In the genomic region with DNA sequence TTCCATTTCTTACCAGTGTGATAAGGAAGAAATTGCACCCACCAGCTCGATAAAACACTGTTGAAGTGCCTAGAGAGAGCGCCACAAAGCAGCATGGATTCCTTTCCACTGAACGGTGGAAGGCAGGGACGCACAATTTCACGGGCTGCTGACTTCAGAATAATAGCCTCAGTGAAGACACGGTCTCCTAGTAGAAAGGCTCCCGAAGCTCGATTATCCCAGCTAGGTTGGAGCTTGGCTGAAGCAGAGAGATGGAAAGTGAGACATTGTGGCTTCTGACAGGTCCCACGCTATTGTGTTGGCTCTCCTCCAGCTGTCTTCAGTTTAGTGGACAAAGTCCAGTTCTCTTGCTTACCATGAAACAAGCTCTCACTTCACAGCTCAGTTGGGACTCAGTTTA, we compare ENCODE assay signal across 9 mouse cellular contexts.
DNase-seq lines count a peak whose midpoint lies in the region; ATAC-seq and TF ChIP-seq lines count a peak whose summit lies in the region.
"Had no signal": no experiment of that assay in that cellular context is flagged by ENCODE, and none has a peak within 500 bp of the region (broad histone marks: within the 10 kb centered on the region; RNA-seq: fewer than 3 reads in every experiment).

No protein-coding gene starts in this region.

- peak; percentile 1 for DNase-seq in adrenal gland, postnatal 25 days
- no peak for DNase-seq in adrenal gland, adult (ENCODE audit: inconsistent age in 2 of 2, low spot score in 1 of 2)
- peak; percentile 80 for DNase-seq in Muller cell, postnatal 12 days (ENCODE audit: inconsistent ontology term)
- no peak for DNase-seq in thymus, postnatal 4 days
- no peak for DNase-seq in right cerebral cortex, postnatal 36 days (ENCODE audit: low spot score in 2 of 2)
- no peak for DNase-seq in thymus, adult 2 months

- H3K27me3 ChIP-seq in hindbrain, embryonic 12.5 days: no peaks in the 10 kb centered on the region
- H3K27me3 ChIP-seq in liver, embryonic 15.5 days: no peaks in the 10 kb centered on the region
- no peaks in the 10 kb centered on the region for H3K27me3 ChIP-seq in thymus, adult 2 months (ENCODE audit: control insufficient read depth, insufficient read depth, low read length)
- H3K27me3 ChIP-seq: lung, embryonic 15.5 days had no signal

- H3K4me3 ChIP-seq in hindbrain, embryonic 12.5 days: no peak overlapping the region
- H3K4me3 ChIP-seq in liver, embryonic 15.5 days (replicated peaks): no peak overlapping the region
- H3K4me3 ChIP-seq in thymus, adult 2 months (ENCODE audit: control insufficient read depth, insufficient read depth, low read length): no peak overlapping the region
- H3K4me3 ChIP-seq: lung, embryonic 15.5 days had no signal

- ATAC-seq in hindbrain, embryonic 12.5 days (ENCODE audit: low FRiP score): peak; percentile 88
- no peak for ATAC-seq in liver, embryonic 15.5 days (ENCODE audit: insufficient read depth)

- peak overlapping the region; percentile 41; the same call in 1 of the 2 replicates for H3K27ac ChIP-seq in hindbrain, embryonic 12.5 days
- peak overlapping the region; percentile 51; the same call in 1 of the 2 replicates for H3K27ac ChIP-seq in liver, embryonic 15.5 days (replicated peaks)
- H3K27ac ChIP-seq in thymus, adult 2 months (ENCODE audit: control insufficient read depth, insufficient read depth, low read length): no peak overlapping the region
- H3K27ac ChIP-seq: lung, embryonic 15.5 days had no signal

- peaks cover 5% of the 10 kb centered on the region; the same call in 1 of the 2 replicates for H3K4me1 ChIP-seq in hindbrain, embryonic 12.5 days
- no peaks in the 10 kb centered on the region for H3K4me1 ChIP-seq in liver, embryonic 15.5 days (replicated peaks)
- no peaks in the 10 kb centered on the region for H3K4me1 ChIP-seq in thymus, adult 2 months (replicated peaks; ENCODE audit: control insufficient read depth, insufficient read depth, low read length)

- no peaks in the 10 kb centered on the region for H3K9me3 ChIP-seq in hindbrain, embryonic 12.5 days (replicated peaks)
- H3K9me3 ChIP-seq in liver, embryonic 15.5 days (replicated peaks): no peaks in the 10 kb centered on the region
- H3K9me3 ChIP-seq: lung, embryonic 15.5 days had no signal

- no peak for TF ChIP-seq POLR2A in thymus, adult 2 months (IDR thresholded peaks at IDR 0.05; ENCODE audit: control insufficient read depth, extremely low read depth, insufficient read depth, low read length, poor library complexity)

- 19% methylated on average over 9 of the region's 9 CpGs for WGBS in hindbrain, embryonic 12.5 days
- WGBS in liver, embryonic 15.5 days (ENCODE audit: insufficient replicate concordance): 62% methylated on average over 9 of the region's 9 CpGs
- WGBS in thymus, adult 2 months: 92% methylated on average over 9 of the region's 9 CpGs

- H3K36me3 ChIP-seq in hindbrain, embryonic 12.5 days: no peaks in the 10 kb centered on the region
- H3K36me3 ChIP-seq in liver, embryonic 15.5 days (replicated peaks): no peaks in the 10 kb centered on the region
- no peaks in the 10 kb centered on the region for H3K36me3 ChIP-seq in thymus, adult 2 months (ENCODE audit: control insufficient read depth, insufficient read depth, low read length)
- H3K36me3 ChIP-seq: lung, embryonic 15.5 days had no signal

- no peak for TF ChIP-seq CTCF in thymus, adult 2 months (IDR thresholded peaks at IDR 0.05; ENCODE audit: borderline replicate concordance, control insufficient read depth, extremely low read depth, insufficient read depth, low read length, poor library complexity)

- no peak overlapping the region for H3K9ac ChIP-seq in hindbrain, embryonic 12.5 days
- no peak overlapping the region for H3K9ac ChIP-seq in liver, embryonic 15.5 days
- H3K9ac ChIP-seq: lung, embryonic 15.5 days had no signal

- no peak overlapping the region for H3K4me2 ChIP-seq in hindbrain, embryonic 12.5 days (replicated peaks)
- H3K4me2 ChIP-seq in liver, embryonic 15.5 days: no peak overlapping the region
- H3K4me2 ChIP-seq: lung, embryonic 15.5 days had no signal

Comparison
In these comparisons a context has a peak if more than half of its experiments do, and no peak if none do; other contexts are left out.
1. DNase-seq: peak in adrenal gland, postnatal 25 days (single experiment) and Muller cell, postnatal 12 days (single experiment); none in adrenal gland, adult (0 of 2), thymus, postnatal 4 days (single experiment), right cerebral cortex, postnatal 36 days (0 of 2) and thymus, adult 2 months (single experiment).